Mouse (Mus musculus) kidney, postnatal 0 days (tissue): ENCODE results near the gene Timp3. TPM values are rescaled to one million over a fixed set of nuclear protein-coding genes. Genes with fewer than 3 reads are reported as not detected.
A peak's percentile ranks its signal among the peaks of the same experiment; 100 is the strongest.

Experiments used
- ATAC-seq: fragments of 200-750 bp; cut with Nextera tagmentation; replicated peaks from 2 replicates; pipeline ENCODE4 v1.8.0; 2017; ENCODE audit warnings: low read depth, moderate number of reproducible peaks, moderate TSS enrichment, moderate library complexity; ENCODE audit not compliant: low FRiP score
- DNase-seq: peaks from one replicate; pipeline ENCODE4 v3.0.0-alpha.2; 2016; ENCODE audit warnings: low spot score
- H3K27ac ChIP-seq: fragments of 300-500 bp; sonication (generic); 2 replicates; pipeline ENCODE4 v1.5.1; 2014; ENCODE audit warnings: mild to moderate bottlenecking
- H3K27me3 ChIP-seq: fragments of 300-500 bp; sonication (generic); 2 replicates; pipeline ENCODE4 v1.6.1; 2014; ENCODE audit warnings: low read length, mixed read lengths; ENCODE audit not compliant: insufficient read depth
- H3K36me3 ChIP-seq: fragments of 300-500 bp; sonication (generic); 2 replicates; pipeline ENCODE4 v1.6.1; 2014; ENCODE audit warnings: low read length, mixed read lengths; ENCODE audit not compliant: insufficient read depth
- H3K4me1 ChIP-seq: fragments of 300-500 bp; sonication (generic); replicated peaks from 2 replicates; pipeline ENCODE4 v1.6.1; 2014; ENCODE audit warnings: antibody characterized with exemption, low read length, mixed read lengths; ENCODE audit not compliant: insufficient read depth
- H3K4me2 ChIP-seq: fragments of 300-500 bp; sonication (generic); 2 replicates; pipeline ENCODE4 v1.6.1; 2014; ENCODE audit warnings: mild to moderate bottlenecking, low read length, moderate library complexity, mixed read lengths
- H3K4me3 ChIP-seq: fragments of 300-500 bp; sonication (generic); replicated peaks from 2 replicates; pipeline ENCODE4 v1.5.1; 2014; ENCODE audit warnings: low read depth, low read length
- H3K9ac ChIP-seq: fragments of 300-500 bp; sonication (generic); 2 replicates; pipeline ENCODE4 v1.6.1; 2014; ENCODE audit warnings: low read depth, low read length
- H3K9me3 ChIP-seq: fragments of 300-500 bp; sonication (generic); replicated peaks from 2 replicates; pipeline ENCODE4 v1.6.1; 2016; ENCODE audit warnings: low read length, inconsistent platforms, mixed read lengths
- CTCF ChIP-seq: IDR thresholded peaks from 2 replicates; pipeline ENCODE4 v1.5.1; 2016; ENCODE audit warnings: antibody characterized with exemption, low read depth, mild to moderate bottlenecking, moderate library complexity
- WGBS: fragments of 180-500 bp; shearing (Covaris S2); extraction: QIAGEN DNeasy Blood & Tissue Kit; methylation state at CpG from one replicate; pipeline ENCODE4 v1.1.7; 2014; 5-methylcytosine and 5-hydroxymethylcytosine counted together
- polyA plus RNA-seq: library from polyadenylated mRNA; unstranded; fragments of >200 nt; fragmentation: Nextera tagmentation; extraction: Ambion mirVana; gene quantifications from 2 replicates; pipeline ENCODE4 v1.2.1, GENCODE M21; 2015

Gene Timp3
- polyA plus RNA-seq, 1 experiment from 2014 or later = 87.4 TPM

DNA sequence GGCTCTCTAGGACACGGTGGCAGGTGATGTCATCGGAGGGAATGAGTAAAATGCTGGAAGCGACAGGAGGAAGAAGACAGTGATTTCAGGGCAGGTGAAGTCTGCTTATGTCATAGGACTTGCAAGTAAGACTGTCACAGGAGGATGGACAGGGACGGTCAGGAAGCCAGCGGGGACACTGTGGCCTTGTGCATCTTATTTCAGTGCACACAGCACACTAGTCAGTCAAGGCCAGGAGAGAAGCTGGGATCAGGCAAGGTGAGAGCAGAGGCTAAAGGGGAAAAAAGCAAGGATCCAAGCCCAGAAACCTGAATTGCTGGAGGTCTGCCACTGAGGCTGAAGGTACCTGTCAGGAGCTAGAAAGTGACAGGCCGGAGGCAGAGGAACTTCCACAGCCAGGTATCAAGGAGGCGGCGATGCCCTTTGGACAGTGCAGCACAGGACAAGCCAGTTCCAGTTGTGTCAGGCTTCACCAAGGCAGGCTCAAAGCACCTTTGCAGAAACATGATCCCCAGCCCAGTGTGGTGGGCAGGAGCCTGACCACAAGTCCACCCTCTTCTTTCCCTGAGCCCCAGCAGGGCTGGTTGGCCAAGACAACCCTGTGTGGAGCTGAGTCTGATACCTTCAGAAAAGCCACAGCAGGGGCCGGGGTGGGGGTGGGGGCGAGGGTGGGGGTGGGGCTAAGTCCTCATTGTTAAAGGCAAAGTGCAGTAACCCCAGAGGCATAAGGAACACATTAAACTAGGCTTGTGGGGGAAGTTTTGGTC, 5.4 kb upstream of the Timp3 start:
- no peaks in the 10 kb centered on the region for H3K27me3 ChIP-seq
- H3K9me3 ChIP-seq = no peaks in the 10 kb centered on the region
- H3K27ac ChIP-seq = peak overlapping the region; percentile 39
- no peak for DNase-seq
- no peak overlapping the region for H3K4me3 ChIP-seq
- H3K9ac ChIP-seq = no peak overlapping the region
- H3K4me2 ChIP-seq = no peak overlapping the region
- 70% methylated on average over 10 of the region's 10 CpGs for WGBS
- H3K36me3 ChIP-seq = no peaks in the 10 kb centered on the region
- ATAC-seq = peak; percentile 80
- H3K4me1 ChIP-seq = peaks cover 8% of the 10 kb centered on the region
- TF ChIP-seq CTCF = no peak

DNA sequence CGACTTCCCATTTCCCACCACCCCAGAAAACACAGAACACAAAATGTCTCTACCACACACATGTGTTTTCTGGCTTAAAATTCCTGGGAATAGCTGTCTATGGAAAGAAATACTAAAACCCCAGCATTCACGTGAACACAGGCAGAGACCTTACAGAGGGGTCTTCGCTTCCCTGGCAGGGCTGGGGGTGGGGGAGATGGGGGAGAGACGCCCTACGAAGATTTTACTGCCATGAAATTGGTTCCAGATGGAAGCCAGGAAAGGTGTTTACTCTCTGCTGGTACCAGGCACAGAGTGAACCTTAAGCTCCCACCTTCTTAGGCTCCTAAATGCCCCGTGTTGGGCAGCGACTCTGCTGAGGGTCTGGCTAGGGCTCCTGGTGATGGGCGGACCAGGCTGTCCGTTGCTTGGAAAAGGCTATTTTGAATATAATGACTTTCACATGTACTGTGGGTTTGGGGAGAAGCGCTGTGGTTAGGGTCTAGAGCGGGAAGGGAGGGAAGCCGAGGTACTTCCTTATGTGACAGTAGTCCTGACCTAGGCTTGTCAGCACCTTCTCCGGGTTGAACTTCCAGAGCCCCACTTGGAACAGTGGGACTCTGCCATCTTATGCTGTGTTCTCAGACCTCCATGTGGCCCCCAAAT, 4.6 kb upstream of the Timp3 start:
- 40% methylated on average over 13 of the region's 13 CpGs for WGBS
- Histone ChIP-seq H3K4me3 (0 out of 2 replicates have a peak overlapping the region, but pooled peaks have one; percentile 0), H3K27ac (peak overlapping the region; percentile 36; the same call in 1 of the 2 replicates), H3K36me3 (no peaks in the 10 kb centered on the region), H3K27me3 (no peaks in the 10 kb centered on the region), H3K9me3 (no peaks in the 10 kb centered on the region), H3K4me2 (peak overlapping the region; percentile 25), H3K9ac (no peak overlapping the region; the same call in 1 of the 2 replicates), H3K4me1 (peaks cover 8% of the 10 kb centered on the region)
- DNase-seq (peak; percentile 25), ATAC-seq (no peak)
- TF ChIP-seq CTCF = no peak

DNA sequence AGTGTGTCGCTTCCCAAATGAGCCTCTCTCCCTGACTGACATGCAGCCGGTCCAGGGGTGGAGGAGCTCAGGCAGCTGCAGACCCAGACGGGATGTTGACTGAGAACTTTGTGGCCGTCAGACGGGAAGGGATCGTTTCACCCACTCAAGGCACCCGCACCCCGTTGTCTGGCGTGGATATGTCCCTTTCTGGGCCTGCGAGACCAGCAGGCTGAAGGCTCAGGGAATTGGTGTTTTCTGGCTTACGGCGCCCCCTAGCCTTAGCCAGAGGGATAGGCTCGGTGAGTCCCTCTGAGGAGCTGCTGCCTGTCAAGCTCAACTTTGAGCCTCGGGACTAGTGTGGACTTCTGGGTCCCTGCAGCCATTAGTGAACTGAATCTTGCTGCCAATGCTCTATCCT, 4.1 kb upstream of the Timp3 start:
- ATAC-seq (no peak; the same call in 1 of the 2 replicates), DNase-seq (peak; percentile 88)
- Histone ChIP-seq H3K27ac (no peak overlapping the region), H3K4me2 (peak overlapping the region; percentile 25), H3K9me3 (no peaks in the 10 kb centered on the region), H3K36me3 (no peaks in the 10 kb centered on the region), H3K9ac (no peak overlapping the region; the same call in 1 of the 2 replicates), H3K4me1 (peaks cover 8% of the 10 kb centered on the region), H3K4me3 (0 out of 2 replicates have a peak overlapping the region, but pooled peaks have one; percentile 0), H3K27me3 (no peaks in the 10 kb centered on the region)
- WGBS = 7% methylated on average over 14 of the region's 14 CpGs
- TF ChIP-seq CTCF = peak; percentile 88

DNA sequence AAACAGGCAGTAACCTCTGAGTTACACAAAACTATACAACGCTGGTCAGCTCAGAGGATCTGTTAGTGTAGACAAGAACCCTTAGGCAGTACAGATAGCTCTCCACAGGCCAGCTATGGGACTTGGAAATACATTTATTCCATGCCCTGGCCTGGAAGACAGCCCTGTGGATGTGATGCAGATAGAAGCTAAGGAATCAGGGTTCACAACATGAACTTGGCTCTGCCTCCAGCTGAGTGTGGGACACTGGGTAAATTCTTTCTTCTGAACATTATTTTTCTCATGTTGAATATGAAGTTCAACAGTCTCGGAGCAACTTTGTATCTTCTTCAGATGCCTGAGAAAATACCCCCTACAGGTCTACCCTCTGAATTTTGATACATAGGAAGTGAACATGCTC, 2.9 kb upstream of the Timp3 start:
- Histone ChIP-seq H3K4me3 (no peak overlapping the region), H3K27me3 (no peaks in the 10 kb centered on the region), H3K4me2 (no peak overlapping the region), H3K27ac (peak overlapping the region; percentile 44; the same call in 1 of the 2 replicates), H3K9me3 (no peaks in the 10 kb centered on the region), H3K4me1 (peaks cover 8% of the 10 kb centered on the region), H3K9ac (no peak overlapping the region), H3K36me3 (no peaks in the 10 kb centered on the region)
- TF ChIP-seq CTCF = no peak
- no peak for DNase-seq
- 91% methylated on average over 2 of the region's 2 CpGs for WGBS
- ATAC-seq = no peak

DNA sequence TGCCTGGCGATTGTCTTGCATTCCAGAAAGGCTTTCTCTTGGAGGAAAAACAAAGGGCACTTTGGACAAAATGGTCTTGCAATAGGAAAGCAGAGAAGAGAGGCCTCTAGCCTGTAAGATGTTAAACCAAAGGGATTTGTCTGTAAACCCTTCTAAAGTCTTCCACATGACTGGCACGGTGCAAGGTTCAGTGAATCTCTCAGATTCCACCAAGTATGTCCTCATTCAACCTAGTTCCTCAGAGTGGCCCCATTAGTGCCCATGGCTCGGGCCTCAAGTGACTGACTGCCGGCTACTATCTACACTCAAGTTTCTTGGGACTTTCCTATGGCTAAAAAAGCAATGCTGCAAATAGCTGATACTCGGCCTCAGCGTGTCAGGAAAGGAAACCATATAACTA, 1.8 kb upstream of the Timp3 start:
- no peaks in the 10 kb centered on the region for H3K36me3 ChIP-seq
- no peaks in the 10 kb centered on the region for H3K9me3 ChIP-seq
- no peak for DNase-seq
- TF ChIP-seq CTCF = no peak
- no peak overlapping the region for H3K9ac ChIP-seq
- peak overlapping the region; percentile 57 for H3K27ac ChIP-seq
- H3K4me2 ChIP-seq = no peak overlapping the region
- 79% methylated on average over 6 of the region's 6 CpGs for WGBS
- no peak for ATAC-seq
- peaks cover 13% of the 10 kb centered on the region for H3K4me1 ChIP-seq
- H3K4me3 ChIP-seq = no peak overlapping the region
- no peaks in the 10 kb centered on the region for H3K27me3 ChIP-seq

DNA sequence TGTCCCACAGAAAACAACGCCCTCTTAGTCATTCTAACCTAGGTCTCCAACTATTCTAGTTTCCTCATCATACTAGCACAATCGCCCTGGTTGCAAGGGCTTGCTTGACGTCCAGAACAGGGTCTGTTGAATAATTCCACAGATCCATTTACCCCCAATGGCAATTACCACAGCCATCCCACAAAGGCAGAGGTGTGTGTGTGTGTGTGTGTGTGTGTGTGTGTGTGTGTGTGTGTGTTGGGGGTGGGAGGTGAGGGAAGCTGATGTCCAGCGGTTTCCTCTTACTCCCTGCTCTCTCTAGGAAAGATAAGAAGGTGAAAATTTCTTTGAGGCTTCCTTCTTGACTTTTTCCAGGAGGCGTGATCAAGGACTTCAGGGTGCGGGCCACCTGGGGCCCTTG, 377 bp upstream of the Timp3 start:
- Histone ChIP-seq H3K4me1 (peaks cover 17% of the 10 kb centered on the region), H3K36me3 (no peaks in the 10 kb centered on the region), H3K27me3 (no peaks in the 10 kb centered on the region), H3K4me2 (peak overlapping the region; percentile 74), H3K9me3 (no peaks in the 10 kb centered on the region), H3K9ac (0 out of 2 replicates have a peak overlapping the region, but pooled peaks have one; percentile 85), H3K27ac (no peak overlapping the region), H3K4me3 (peak overlapping the region; percentile 72)
- DNase-seq (peak; percentile 22), ATAC-seq (no peak)
- no peak for TF ChIP-seq CTCF
- WGBS = 38% methylated on average over 6 of the region's 6 CpGs
